Mouse (Mus musculus) heart, postnatal 14 days (tissue): ENCODE measurements around the gene Gm9918. TPM values are rescaled to one million over a fixed set of nuclear protein-coding genes. Genes with fewer than 3 reads are reported as not detected.
"Not testable (repeated sequence)": the region's sequence is repeated elsewhere in the genome, so short reads cannot be mapped to it uniquely, and the experiment has no call there.

Experiments
- DNase-seq, 2 experiments: peaks; one replicate each; pipeline ENCODE4 v3.0.0; 2021 to 2022
- intact Hi-C: fragments of 180-260 bp; cut with DNase I; formaldehyde crosslinking; loops from one replicate; pipeline ENCODE4 v1.15.1; 2025
- long read RNA-seq, 2 experiments: library from polyadenylated mRNA; stranded (forward); transcript quantifications; one replicate each; pipeline ENCODE4 v2.0.0; 2021
- total RNA-seq, 2 experiments: library from RNA; stranded (reverse); gene quantifications; 2 replicates each; pipeline ENCODE4 v1.2.3; 2021

The Gm9918 gene
- not detected for total RNA-seq
- long read RNA-seq, experiment 1 = 0 reads
- long read RNA-seq, experiment 2 = 0 reads

GRCm38 (mm10) chr15:102270274-102270960 lies at the start of gene Gm9918:
Gene Gm9918 (plus strand): TSS chr15:102270563.
- intact Hi-C loops = no loop called here

GRCm38 (mm10) chr15:102222386-102222785 lies 48.0 kb upstream of the Gm9918 start:
- intact Hi-C loops = loop anchor here (5.0 kb wide), 1 partner anchor 130 kb away; no protein-coding TSS in a partner anchor
- DNase-seq = no peak

More at GRCm38 (mm10) chr15:102270274-102270960, at the start of gene Gm9918:
- DNase-seq = no peak

GRCm38 (mm10) chr15:102224186-102224991 lies 46.0 kb upstream of the Gm9918 start:
- DNase-seq = peak; percentile 88 to 89
- intact Hi-C loops = loop anchor here (1.0 to 5.0 kb wide), 2 partner anchors 46 to 132 kb away; no protein-coding TSS in a partner anchor

- no peak for DNase-seq
- intact Hi-C loops = loop anchor here (1.0 to 5.0 kb wide), 2 partner anchors 47 to 133 kb away; no protein-coding TSS in a partner anchor
Observed at GRCm38 (mm10) chr15:102224992-102225617, 45.3 kb upstream of the Gm9918 start.

- intact Hi-C loops, DNase-seq: not testable (repeated sequence)
Observed at GRCm38 (mm10) chr15:102225619-102226018, 44.7 kb upstream of the Gm9918 start.

- no peak for DNase-seq
- intact Hi-C loops = no loop called here
Observed at GRCm38 (mm10) chr15:102230408-102231321, 39.7 kb upstream of the Gm9918 start.

GRCm38 (mm10) chr15:102231748-102232147 lies 38.6 kb upstream of the Gm9918 start, which contains the start of gene Itgb7:
Gene Itgb7 (minus strand): TSS chr15:102231944.
- intact Hi-C loops = no loop called here

GRCm38 (mm10) chr15:102232764-102233163 lies 37.6 kb upstream of the Gm9918 start:
- no peak for DNase-seq
- intact Hi-C loops = no loop called here

More at GRCm38 (mm10) chr15:102231748-102232147, 38.6 kb upstream of the Gm9918 start, which contains the start of gene Itgb7:
- DNase-seq = no peak

GRCm38 (mm10) chr15:102233896-102234295 lies 36.5 kb upstream of the Gm9918 start:
- no peak for DNase-seq
- intact Hi-C loops = no loop called here

GRCm38 (mm10) chr15:102235371-102236027 lies 34.9 kb upstream of the Gm9918 start:
- intact Hi-C loops = no loop called here
- no peak for DNase-seq

GRCm38 (mm10) chr15:102238543-102239259 lies 31.7 kb upstream of the Gm9918 start:
- intact Hi-C loops = loop anchor here (1.0 kb wide), 1 partner anchor 78 kb away; no protein-coding TSS in a partner anchor
- DNase-seq = no peak

- intact Hi-C loops = loop anchor here (1.0 kb wide), 1 partner anchor 77 kb away; no protein-coding TSS in a partner anchor
- peak; percentile 87 to 88 for DNase-seq
Observed at GRCm38 (mm10) chr15:102239260-102239590, 31.1 kb upstream of the Gm9918 start.

GRCm38 (mm10) chr15:102239851-102240250 lies 30.5 kb upstream of the Gm9918 start:
- DNase-seq = no peak
- intact Hi-C loops = loop anchor here (1.0 to 2.0 kb wide), 2 partner anchors 39 to 76 kb away; partner anchors contain the start of gene Mfsd5

GRCm38 (mm10) chr15:102240607-102241006 lies 29.8 kb upstream of the Gm9918 start:
- peak; percentile 53 to 57 for DNase-seq
- intact Hi-C loops = loop anchor here (2.0 kb wide), 1 partner anchor 38 kb away; the partner anchor contains the start of gene Mfsd5

- no peak for DNase-seq
- intact Hi-C loops = no loop called here
Observed at GRCm38 (mm10) chr15:102242404-102243228, 27.7 kb upstream of the Gm9918 start.

GRCm38 (mm10) chr15:102243229-102244190 lies 26.9 kb upstream of the Gm9918 start:
- intact Hi-C loops = no loop called here
- DNase-seq = peak; percentile 52 to 63
